Mouse (Mus musculus): ENCODE data around the gene Cep70.

- TF ChIP-seq CTCF (IDR thresholded peaks at IDR 0.05; ENCODE audit: low read depth): peak; percentile 47
- no peak for TF ChIP-seq EP300 (IDR thresholded peaks at IDR 0.05; ENCODE audit: low read depth)
These were observed 96.0 kb downstream of the Cep70 start for GRCm38 (mm10) chr9:99339182-99339581.

All from liver, postnatal 0 days (tissue).